Mouse (Mus musculus): Measurements from ENCODE around the gene Ppfibp2.

Gene Ppfibp2

GRCm38 (mm10) chr7:107757308-107758151 lies 162.5 kb downstream of the Ppfibp2 start, which contains the start of gene Cyb5r2:
Cyb5r2 (minus strand) TSS chr7:107758032.
- WGBS = 18% methylated on average over 23 of the region's 23 CpGs

GRCm38 (mm10) chr7:107770812-107771211 lies 175.8 kb downstream of the Ppfibp2 start:
- 58% methylated on average over 6 of the region's 6 CpGs for WGBS

- WGBS = 88% methylated on average over 1 of the region's 1 CpGs
Measured at GRCm38 (mm10) chr7:107778216-107778615, 183.2 kb downstream of the Ppfibp2 start.

GRCm38 (mm10) chr7:107779611-107780010 lies 184.6 kb downstream of the Ppfibp2 start:
- 38% methylated on average over 4 of the region's 4 CpGs for WGBS

- 54% methylated on average over 3 of the region's 3 CpGs for WGBS
Measured at GRCm38 (mm10) chr7:107787977-107788620, 193.1 kb downstream of the Ppfibp2 start.

- 95% methylated on average over 2 of the region's 2 CpGs for WGBS
Measured at GRCm38 (mm10) chr7:107796500-107796899, 201.5 kb downstream of the Ppfibp2 start.

Data from cerebral cortex, adult 2 months (tissue).